In the genomic region with DNA sequence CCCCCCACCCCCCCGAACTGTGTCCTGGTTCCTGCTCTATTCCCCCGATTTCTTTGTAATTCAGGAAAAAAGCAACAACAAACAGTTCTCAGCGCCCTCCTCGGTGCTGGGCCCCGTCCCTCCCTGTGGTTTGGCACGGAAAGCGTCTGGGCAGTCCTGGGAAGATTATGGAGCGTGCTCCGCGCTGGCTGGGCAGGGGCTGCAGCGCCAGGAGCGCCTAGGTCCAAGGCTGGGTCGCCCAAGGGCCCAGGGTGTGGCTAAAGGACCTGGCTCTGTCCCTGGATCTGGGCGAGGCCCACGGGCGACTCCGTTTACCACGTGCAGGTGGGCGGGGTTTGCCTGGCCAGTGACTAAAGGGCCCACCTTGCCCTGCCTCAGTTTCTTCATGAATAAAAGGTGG, we compare ENCODE assay signal across 8 mouse cellular contexts. TPM values are rescaled to one million over a fixed set of nuclear protein-coding genes. Genes with fewer than 3 reads are reported as not detected.
DNase-seq lines count a peak whose midpoint lies in the region; ATAC-seq and TF ChIP-seq lines count a peak whose summit lies in the region.

No protein-coding gene starts in this region.

- peak in 1 of 2 experiments; percentile 14 for DNase-seq in cerebellum, adult 2 months
- DNase-seq in cerebellum, adult 11 months: no peak
- peak; percentile 52 to 54 for DNase-seq in heart, adult 2 months
- no peak for DNase-seq in left cerebral cortex, adult 8-10 months (ENCODE audit: low spot score in 2 of 2)
- no peak for DNase-seq in cerebellum, adult 8-10 months

- intact Hi-C loops in heart, adult 2 months (cut with DNase I): no loop called here

- H3K27ac ChIP-seq in cerebellum, adult 2 months (ENCODE audit: insufficient read depth, low read length): no peak overlapping the region
- H3K27ac ChIP-seq in ES-Bruce4 (ENCODE audit: insufficient read depth, low read length): no peak overlapping the region
- no peak overlapping the region for H3K27ac ChIP-seq in heart, adult 2 months
- no peak overlapping the region for H3K27ac ChIP-seq in intestine, postnatal 0 days (ENCODE audit: low read depth, low read length)
- no peak overlapping the region for H3K27ac ChIP-seq in olfactory bulb, adult 2 months (ENCODE audit: insufficient read depth, low read depth, low read length)

- H3K79me2 ChIP-seq in heart, adult 2 months (replicated peaks; ENCODE audit: control insufficient read depth, insufficient read depth, low read length): no peaks in the 10 kb centered on the region

- H3K9ac ChIP-seq in ES-Bruce4 (ENCODE audit: low read depth, poor library complexity, severe bottlenecking): 0 out of 2 replicates have a peak overlapping the region, but pooled peaks have one; percentile 4
- no peak overlapping the region for H3K9ac ChIP-seq in heart, adult 2 months (ENCODE audit: low read depth, low read length)
- H3K9ac ChIP-seq in intestine, postnatal 0 days (ENCODE audit: low read depth, low read length): no peak overlapping the region

- peak overlapping the region; percentile 22; the same call in 1 of the 2 replicates for H3K4me2 ChIP-seq in intestine, postnatal 0 days (replicated peaks; ENCODE audit: low read depth)

- H3K27me3 ChIP-seq in cerebellum, adult 2 months (ENCODE audit: control insufficient read depth, insufficient read depth, low read length): no peaks in the 10 kb centered on the region
- H3K27me3 ChIP-seq in ES-Bruce4 (ENCODE audit: control insufficient read depth, insufficient read depth, low read length, poor library complexity, severe bottlenecking): no peaks in the 10 kb centered on the region
- H3K27me3 ChIP-seq in heart, adult 2 months (ENCODE audit: control insufficient read depth, insufficient read depth, low read length): peaks cover 5% of the 10 kb centered on the region
- peaks cover 25% of the 10 kb centered on the region for H3K27me3 ChIP-seq in intestine, postnatal 0 days (replicated peaks; ENCODE audit: control insufficient read depth, insufficient read depth, low read length)

- 2% methylated on average over 19 of the region's 19 CpGs for WGBS in cerebellum, adult 2 months
- 1% methylated on average over 19 of the region's 19 CpGs for WGBS in heart, adult 2 months
- whole genome bisulfite sequencing in intestine, postnatal 0 days: 2% methylated on average over 19 of the region's 19 CpGs
- WGBS in olfactory bulb, adult 2 months: 5% methylated on average over 19 of the region's 19 CpGs

- TF ChIP-seq POLR2A in cerebellum, adult 2 months (IDR thresholded peaks at IDR 0.05; ENCODE audit: borderline replicate concordance, insufficient read depth, low read length): no peak
- TF ChIP-seq POLR2A in ES-Bruce4 (IDR thresholded peaks at IDR 0.05; ENCODE audit: insufficient read depth, low read length): no peak
- no peak for TF ChIP-seq POLR2A in heart, adult 2 months (IDR thresholded peaks at IDR 0.05; ENCODE audit: insufficient read depth, low read depth, low read length)
- no peak for TF ChIP-seq POLR2A in olfactory bulb, adult 2 months (IDR thresholded peaks at IDR 0.05; ENCODE audit: insufficient read depth, low read depth, low read length)

- H3K4me1 ChIP-seq in cerebellum, adult 2 months (ENCODE audit: control insufficient read depth, insufficient read depth, low read length): no peaks in the 10 kb centered on the region
- no peaks in the 10 kb centered on the region for H3K4me1 ChIP-seq in ES-Bruce4 (ENCODE audit: control insufficient read depth, insufficient read depth, low read length)
- no peaks in the 10 kb centered on the region for H3K4me1 ChIP-seq in heart, adult 2 months (ENCODE audit: control insufficient read depth, insufficient read depth, low read length)
- no peaks in the 10 kb centered on the region for H3K4me1 ChIP-seq in intestine, postnatal 0 days (replicated peaks; ENCODE audit: control insufficient read depth, insufficient read depth, low read length)
- H3K4me1 ChIP-seq in olfactory bulb, adult 2 months (ENCODE audit: control insufficient read depth, insufficient read depth, low read length): peaks cover 9% of the 10 kb centered on the region

- no peak for TF ChIP-seq EP300 in ES-Bruce4 (IDR thresholded peaks at IDR 0.05; ENCODE audit: insufficient read depth, low read depth, low read length)
- no peak for TF ChIP-seq EP300 in heart, adult 2 months (IDR thresholded peaks at IDR 0.05; ENCODE audit: insufficient read depth, low read depth, low read length)

- TF ChIP-seq CTCF in cerebellum, adult 2 months (IDR thresholded peaks at IDR 0.05; ENCODE audit: borderline replicate concordance, insufficient read depth, low read depth, low read length): no peak
- TF ChIP-seq CTCF in ES-Bruce4 (IDR thresholded peaks at IDR 0.05; ENCODE audit: low read depth, low read length): no peak
- no peak for TF ChIP-seq CTCF in heart, adult 2 months (IDR thresholded peaks at IDR 0.05)
- TF ChIP-seq CTCF in intestine, postnatal 0 days (IDR thresholded peaks at IDR 0.05; ENCODE audit: low read depth): no peak
- TF ChIP-seq CTCF in olfactory bulb, adult 2 months (IDR thresholded peaks at IDR 0.05; ENCODE audit: insufficient read depth, low read depth, low read length): no peak

- peak overlapping the region; percentile 23 for H3K4me3 ChIP-seq in cerebellum, adult 2 months (replicated peaks; ENCODE audit: insufficient read depth, low read depth, low read length)
- peak overlapping the region; percentile 3; the same call in 1 of the 2 replicates for H3K4me3 ChIP-seq in ES-Bruce4 (ENCODE audit: low read depth, low read length)
- no peak overlapping the region for H3K4me3 ChIP-seq in heart, adult 2 months
- no peak overlapping the region for H3K4me3 ChIP-seq in intestine, postnatal 0 days (ENCODE audit: low read depth, low read length)
- H3K4me3 ChIP-seq in olfactory bulb, adult 2 months (ENCODE audit: insufficient read depth, low read depth, low read length): 0 out of 2 replicates have a peak overlapping the region, but pooled peaks have one; percentile 2

- no peak for ATAC-seq in intestine, postnatal 0 days

- no peaks in the 10 kb centered on the region for H3K9me3 ChIP-seq in ES-Bruce4 (replicated peaks; ENCODE audit: control insufficient read depth, insufficient read depth, low read length, poor library complexity, severe bottlenecking)
- no peaks in the 10 kb centered on the region for H3K9me3 ChIP-seq in intestine, postnatal 0 days (ENCODE audit: control insufficient read depth)

- H3K36me3 ChIP-seq in ES-Bruce4 (ENCODE audit: control insufficient read depth, insufficient read depth, low read length, poor library complexity, severe bottlenecking): no peaks in the 10 kb centered on the region
- no peaks in the 10 kb centered on the region for H3K36me3 ChIP-seq in heart, adult 2 months (ENCODE audit: control insufficient read depth, insufficient read depth, low read length)
- H3K36me3 ChIP-seq in intestine, postnatal 0 days (ENCODE audit: control insufficient read depth, insufficient read depth): no peaks in the 10 kb centered on the region

RNA-seq across cellular contexts. Expression of a gene that starts 27.9 kb away (rescaled TPM):
- polyA plus RNA-seq in cerebellum, adult 2 months (2012; rRNA removed): 1.1 and 1.3 TPM in 2 replicates
- 0.18 and 0.21 TPM in 2 replicates for polyA plus RNA-seq in ES-Bruce4 (2011; ENCODE audit: insufficient read depth, insufficient read length, low read depth, missing spikeins)
- total RNA-seq in heart, adult 2 months (2021): not detected
- 0.02 TPM in 1 of 2 replicates, not detected in the other for polyA plus RNA-seq in heart, adult 2 months (2012; rRNA removed)
- 0.24 and 0.27 TPM in 2 replicates for polyA plus RNA-seq in intestine, postnatal 0 days (2015; fragmentation: Nextera tagmentation; extraction: Ambion mirVana)
- not detected in 2 replicates for polyA plus RNA-seq in olfactory bulb, adult 2 months (2012; ENCODE audit: insufficient read depth, insufficient read length, low replicate concordance, missing spikeins)
- not detected for total RNA-seq in left cerebral cortex, adult 8-10 months (2022)

Comparison
In these comparisons a context has a peak if more than half of its experiments do, and no peak if none do; other contexts are left out.
1. DNase-seq: peak in heart, adult 2 months (2 of 2); none in cerebellum, adult 11 months (single experiment), left cerebral cortex, adult 8-10 months (0 of 2) and cerebellum, adult 8-10 months (single experiment).
2. H3K4me3 ChIP-seq: peak in cerebellum, adult 2 months (single experiment), ES-Bruce4 (single experiment) and olfactory bulb, adult 2 months (single experiment); none in heart, adult 2 months (single experiment) and intestine, postnatal 0 days (single experiment).